Mouse (Mus musculus): Measurements from ENCODE around the gene Msx3. TPM values are rescaled to one million over a fixed set of nuclear protein-coding genes. Genes with fewer than 3 reads are reported as not detected.

Msx3 gene
- polyA plus RNA-seq, 1 experiment from 2014 or later, result not detected

DNA sequence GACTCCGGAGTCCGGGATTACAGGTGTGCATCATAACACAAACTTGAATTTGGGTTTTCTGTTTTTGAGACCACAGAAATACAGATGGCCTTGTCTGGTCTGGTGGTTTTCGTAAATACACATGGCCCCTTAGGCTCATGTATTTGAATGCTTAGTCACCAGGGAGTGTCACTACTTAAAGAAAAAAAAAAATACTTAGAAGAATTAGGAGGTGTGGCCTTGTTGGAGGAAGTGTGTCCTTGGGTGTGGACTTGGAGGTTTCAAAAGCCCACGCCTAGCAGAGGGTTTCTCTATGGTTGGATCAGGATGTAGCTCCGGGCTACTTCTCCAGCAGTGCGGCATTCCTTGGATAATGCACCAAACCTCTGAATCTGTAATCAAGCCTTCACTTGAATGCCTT is 28.8 kb upstream of the Msx3 start:
- no peak overlapping the region for H3K9ac ChIP-seq
- H3K9me3 ChIP-seq, result no peaks in the 10 kb centered on the region
- H3K4me3 ChIP-seq (replicated peaks), result no peak overlapping the region
- no peak overlapping the region for H3K27ac ChIP-seq
- ATAC-seq (ENCODE audit: insufficient read depth, low FRiP score, low read depth), result no peak
- no peak overlapping the region for H3K4me2 ChIP-seq
- peaks cover 32% of the 10 kb centered on the region for H3K27me3 ChIP-seq (replicated peaks)
- H3K36me3 ChIP-seq, result no peaks in the 10 kb centered on the region
- WGBS, result 66% methylated on average over 6 of the region's 6 CpGs
- H3K4me1 ChIP-seq, result 0 out of 2 replicates have a peak, but pooled peaks cover 15% of the 10 kb centered on the region

DNA sequence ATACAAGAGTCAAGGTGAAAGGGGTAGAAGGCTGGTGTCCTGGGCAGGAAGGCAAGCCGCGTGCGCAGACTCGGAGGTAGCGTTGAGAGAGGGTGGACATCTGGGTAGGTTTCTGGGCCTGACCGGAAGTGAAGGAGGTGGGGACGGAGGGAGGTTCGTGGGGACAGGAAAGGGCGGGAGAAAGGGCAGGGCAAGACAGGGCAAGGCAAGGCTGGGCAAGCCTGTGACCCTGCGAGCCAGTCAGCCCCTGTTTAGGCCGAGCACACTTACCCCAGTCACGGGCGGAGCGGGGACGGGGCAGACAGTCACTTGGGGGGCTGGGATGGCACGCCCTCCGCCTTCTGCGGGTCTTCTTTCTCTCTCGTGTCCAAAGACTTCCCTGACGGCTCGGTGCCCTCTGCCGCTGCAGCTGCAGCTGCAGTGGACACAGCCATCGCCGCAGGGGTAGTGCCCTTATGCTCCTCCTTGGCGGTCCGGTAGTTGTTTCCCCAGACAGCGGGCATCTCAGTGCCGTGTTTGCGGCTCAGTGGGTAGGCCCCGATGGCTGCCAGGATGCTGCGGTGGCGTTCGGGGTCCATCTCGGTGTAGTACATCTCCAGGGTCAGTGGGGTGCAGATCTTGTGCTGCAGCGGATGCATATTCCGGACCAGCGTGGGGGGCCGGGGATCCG is 21.3 kb upstream of the Msx3 start:
- Histone ChIP-seq H3K4me2 (peak overlapping the region; percentile 53), H3K4me3 (replicated peaks) (peak overlapping the region; percentile 26), H3K27ac (no peak overlapping the region), H3K36me3 (no peaks in the 10 kb centered on the region), H3K4me1 (no peaks in the 10 kb centered on the region), H3K9me3 (no peaks in the 10 kb centered on the region), H3K9ac (no peak overlapping the region), H3K27me3 (replicated peaks) (peaks cover 8% of the 10 kb centered on the region)
- no peak for ATAC-seq (ENCODE audit: insufficient read depth, low FRiP score, low read depth)
- WGBS, result 31% methylated on average over 39 of the region's 39 CpGs

DNA sequence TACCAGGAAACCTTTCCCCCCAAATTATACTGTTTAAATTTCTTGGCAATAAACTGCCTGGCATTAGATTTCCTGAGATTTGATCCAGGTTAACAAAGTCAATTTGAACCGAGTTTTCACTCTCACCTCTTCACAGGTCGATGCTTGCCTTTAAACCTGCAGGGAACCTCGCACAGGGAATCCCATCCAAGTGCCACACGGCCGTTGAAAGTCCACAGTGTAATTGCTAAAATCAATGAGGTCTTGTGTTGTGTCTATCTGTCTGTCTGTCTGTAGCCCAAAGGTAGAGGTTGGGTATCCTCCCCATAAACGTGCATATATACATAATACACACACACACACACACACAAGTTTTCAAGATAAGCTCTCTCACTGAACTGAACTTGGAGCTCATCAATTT is 18.5 kb upstream of the Msx3 start:
- no peak for ATAC-seq (ENCODE audit: insufficient read depth, low FRiP score, low read depth)
- 49% methylated on average over 6 of the region's 6 CpGs for WGBS
- H3K9ac ChIP-seq, result no peak overlapping the region
- no peaks in the 10 kb centered on the region for H3K36me3 ChIP-seq
- no peak overlapping the region for H3K4me2 ChIP-seq
- no peak overlapping the region for H3K27ac ChIP-seq
- H3K4me1 ChIP-seq, result no peaks in the 10 kb centered on the region
- peaks cover 26% of the 10 kb centered on the region for H3K27me3 ChIP-seq (replicated peaks)
- H3K9me3 ChIP-seq, result no peaks in the 10 kb centered on the region
- no peak overlapping the region for H3K4me3 ChIP-seq (replicated peaks)

DNA sequence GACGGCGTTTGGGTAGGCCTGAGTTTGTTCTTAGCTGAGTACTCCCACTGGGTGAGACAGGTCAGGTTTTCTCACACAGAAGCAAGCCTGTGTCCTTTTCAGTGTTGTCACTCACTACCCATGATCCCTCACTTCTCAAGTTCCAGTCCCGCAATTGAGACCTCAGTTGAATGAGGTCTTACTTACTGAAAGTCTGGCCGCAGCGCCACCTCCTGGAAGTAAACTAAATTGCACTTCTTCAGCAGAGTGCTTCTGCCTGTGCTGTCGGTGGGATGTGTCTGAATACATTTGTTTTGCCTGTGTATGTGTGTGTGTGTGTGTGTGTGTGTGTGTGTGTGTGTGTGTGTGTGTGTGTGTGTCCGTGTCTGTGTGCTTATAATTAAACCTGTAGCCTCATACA is 14.2 kb upstream of the Msx3 start:
- no peaks in the 10 kb centered on the region for H3K36me3 ChIP-seq
- peaks cover 12% of the 10 kb centered on the region for H3K4me1 ChIP-seq
- H3K27me3 ChIP-seq (replicated peaks), result peaks cover 63% of the 10 kb centered on the region
- no peak overlapping the region for H3K4me2 ChIP-seq
- no peak for ATAC-seq (ENCODE audit: insufficient read depth, low FRiP score, low read depth)
- 17% methylated on average over 7 of the region's 7 CpGs for WGBS
- no peak overlapping the region for H3K4me3 ChIP-seq (replicated peaks)
- H3K27ac ChIP-seq, result no peak overlapping the region
- H3K9ac ChIP-seq, result no peak overlapping the region
- H3K9me3 ChIP-seq, result no peaks in the 10 kb centered on the region

DNA sequence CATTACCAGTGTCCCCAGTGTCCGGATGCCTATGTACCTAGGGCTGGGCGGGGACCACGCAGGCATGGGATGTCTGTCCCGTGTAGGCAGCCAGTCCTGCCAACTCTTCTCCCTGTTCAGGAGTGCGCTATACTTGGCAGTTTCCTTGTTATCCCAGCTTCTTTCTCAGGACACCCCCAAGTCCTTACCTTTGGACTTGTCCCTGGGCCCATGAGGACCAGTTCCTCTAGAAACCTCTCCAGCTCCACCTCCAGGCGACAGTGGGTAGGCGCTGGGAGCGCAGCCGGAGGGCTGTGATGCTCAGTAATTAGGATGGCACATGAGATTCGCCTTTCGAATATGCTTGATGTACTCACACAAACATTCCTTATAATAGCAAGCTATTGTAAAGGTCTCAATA is 13.4 kb upstream of the Msx3 start:
- Histone ChIP-seq H3K9me3 (no peaks in the 10 kb centered on the region), H3K36me3 (no peaks in the 10 kb centered on the region), H3K9ac (no peak overlapping the region), H3K27me3 (replicated peaks) (peaks cover 70% of the 10 kb centered on the region), H3K4me1 (peaks cover 12% of the 10 kb centered on the region), H3K4me3 (replicated peaks) (no peak overlapping the region), H3K27ac (no peak overlapping the region), H3K4me2 (no peak overlapping the region)
- ATAC-seq (ENCODE audit: insufficient read depth, low FRiP score, low read depth), result peak; percentile 11; the same call in 1 of the 2 replicates
- 16% methylated on average over 11 of the region's 11 CpGs for WGBS

DNA sequence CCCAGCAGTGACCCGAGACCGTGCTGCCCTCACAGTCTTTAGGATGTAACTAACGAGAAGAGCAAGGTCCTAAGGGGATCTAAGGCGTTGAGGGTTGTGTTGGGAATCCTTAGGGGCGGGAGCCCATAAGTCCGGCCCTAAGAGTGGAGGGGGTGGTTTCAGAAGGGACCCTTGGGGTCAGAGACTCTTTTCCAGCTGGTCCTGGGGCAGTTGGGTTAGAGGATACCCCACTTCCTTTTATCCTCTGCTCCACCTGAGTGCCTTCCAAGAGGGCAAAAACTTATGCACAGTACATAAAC is 12.9 kb upstream of the Msx3 start:
- H3K27me3 ChIP-seq (replicated peaks), result peaks cover 76% of the 10 kb centered on the region
- 1% methylated on average over 6 of the region's 6 CpGs for WGBS
- no peaks in the 10 kb centered on the region for H3K36me3 ChIP-seq
- peak overlapping the region; percentile 41 for H3K4me3 ChIP-seq (replicated peaks)
- ATAC-seq (ENCODE audit: insufficient read depth, low FRiP score, low read depth), result no peak; the same call in 1 of the 2 replicates
- H3K9ac ChIP-seq, result no peak overlapping the region
- H3K9me3 ChIP-seq, result no peaks in the 10 kb centered on the region
- peaks cover 12% of the 10 kb centered on the region for H3K4me1 ChIP-seq
- no peak overlapping the region for H3K27ac ChIP-seq
- peak overlapping the region; percentile 83 for H3K4me2 ChIP-seq

DNA sequence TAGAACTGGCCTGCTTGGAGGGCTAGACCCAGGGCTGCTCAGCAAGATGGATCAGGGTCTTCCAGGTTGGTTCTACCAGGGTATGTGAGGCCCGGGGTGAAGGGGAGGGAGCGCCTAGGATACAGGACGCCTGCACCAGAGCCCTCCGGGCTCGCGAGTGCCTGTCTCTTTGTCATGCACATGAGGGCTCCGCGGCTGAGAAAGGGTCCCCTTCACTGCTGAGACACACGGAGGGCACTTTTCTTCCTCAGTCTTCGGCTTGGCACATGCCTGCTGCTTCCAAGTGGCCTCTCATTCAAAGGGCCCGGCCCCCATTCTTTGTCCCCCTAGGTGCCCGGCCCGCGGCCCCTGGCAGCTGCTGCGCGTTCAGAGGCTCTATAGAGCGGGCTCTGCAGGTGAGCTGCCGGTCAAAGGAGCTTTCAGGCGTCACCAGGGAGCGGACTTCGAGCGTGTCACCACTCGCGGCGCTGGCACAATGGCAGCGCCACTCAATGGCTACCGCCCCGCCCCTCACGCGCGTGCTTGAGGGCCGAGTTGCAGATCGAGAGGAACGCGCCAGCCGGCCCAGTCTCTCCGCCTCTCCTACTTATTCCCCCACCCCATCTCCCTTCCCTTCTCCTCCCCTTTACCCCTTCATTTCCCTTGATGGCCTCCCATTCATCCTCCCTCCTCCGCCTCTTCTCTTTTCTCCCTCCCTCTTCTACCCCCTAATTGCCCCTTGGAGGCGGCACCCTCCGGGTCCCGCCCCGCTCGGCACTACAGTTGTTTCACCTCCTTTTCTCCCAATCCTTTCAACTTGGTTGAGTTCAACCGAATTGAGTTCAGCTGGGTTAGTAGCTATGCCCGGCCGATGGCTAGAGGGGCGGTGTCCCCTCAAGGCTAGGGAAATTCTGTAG is 12.3 kb upstream of the Msx3 start:
- peaks cover 81% of the 10 kb centered on the region for H3K27me3 ChIP-seq (replicated peaks)
- no peaks in the 10 kb centered on the region for H3K9me3 ChIP-seq
- no peak; the same call in 1 of the 2 replicates for ATAC-seq (ENCODE audit: insufficient read depth, low FRiP score, low read depth)
- H3K4me2 ChIP-seq, result peak overlapping the region; percentile 83
- peak overlapping the region; percentile 41 for H3K4me3 ChIP-seq (replicated peaks)
- under 1% methylated on average over 46 of the region's 47 CpGs for WGBS
- no peak overlapping the region for H3K9ac ChIP-seq
- peaks cover 12% of the 10 kb centered on the region for H3K4me1 ChIP-seq
- 0 out of 2 replicates have a peak overlapping the region, but pooled peaks have one; percentile 40 for H3K27ac ChIP-seq
- H3K36me3 ChIP-seq, result no peaks in the 10 kb centered on the region

DNA sequence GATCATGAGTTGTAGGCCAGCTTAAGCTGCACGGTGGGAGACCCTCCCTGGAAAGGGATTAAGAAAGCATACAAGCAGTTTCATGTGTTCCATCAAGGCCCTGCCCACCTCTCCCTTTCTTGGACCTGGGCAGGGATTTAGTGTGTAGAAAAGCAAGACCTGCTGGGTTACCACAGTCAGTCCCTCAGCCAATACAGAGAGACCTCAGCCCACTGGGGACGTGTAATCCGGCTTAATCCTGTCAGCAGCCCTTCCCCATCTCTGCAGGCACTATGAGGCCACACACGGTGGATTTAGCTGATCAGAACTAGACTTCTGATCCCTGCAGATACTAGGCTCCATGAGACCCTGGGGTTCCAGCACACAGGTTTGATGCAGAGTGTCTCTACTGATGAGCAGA is 10.7 kb upstream of the Msx3 start:
- 47% methylated on average over 4 of the region's 4 CpGs for WGBS
- H3K27me3 ChIP-seq (replicated peaks), result peaks cover 84% of the 10 kb centered on the region

DNA sequence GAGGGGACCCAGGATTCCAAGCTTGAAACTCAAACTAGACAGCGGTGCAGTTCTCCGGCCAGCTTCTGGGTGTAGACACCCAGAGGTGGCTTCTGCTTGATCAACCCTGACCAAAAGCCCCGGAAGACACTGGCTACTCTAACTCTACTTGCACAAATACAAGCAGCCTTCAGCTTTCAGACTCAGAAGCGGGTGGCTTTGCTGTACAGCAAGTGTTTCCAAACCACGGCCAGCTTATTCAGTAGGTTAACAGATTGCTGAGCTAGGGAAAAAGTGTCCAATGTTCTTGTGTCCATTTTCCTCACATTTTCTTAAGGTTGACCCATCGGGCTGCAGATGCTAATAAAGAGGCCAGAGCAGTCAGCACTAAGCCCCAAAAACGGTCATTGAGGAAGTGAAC is 9.6 kb upstream of the Msx3 start:
- Histone ChIP-seq H3K27me3 (replicated peaks) (peaks cover 75% of the 10 kb centered on the region), H3K9me3 (no peaks in the 10 kb centered on the region), H3K27ac (no peak overlapping the region), H3K36me3 (no peaks in the 10 kb centered on the region), H3K4me2 (peak overlapping the region; percentile 80), H3K4me1 (peaks cover 12% of the 10 kb centered on the region), H3K4me3 (replicated peaks) (peak overlapping the region; percentile 41), H3K9ac (no peak overlapping the region)
- WGBS, result 34% methylated on average over 7 of the region's 7 CpGs
- ATAC-seq (ENCODE audit: insufficient read depth, low FRiP score, low read depth), result no peak

More for the DNA sequence above, 10.7 kb upstream of the Msx3 start:
- no peaks in the 10 kb centered on the region for H3K9me3 ChIP-seq
- peaks cover 12% of the 10 kb centered on the region for H3K4me1 ChIP-seq
- no peak overlapping the region for H3K27ac ChIP-seq
- ATAC-seq (ENCODE audit: insufficient read depth, low FRiP score, low read depth), result no peak
- H3K9ac ChIP-seq, result no peak overlapping the region
- no peak overlapping the region for H3K4me2 ChIP-seq
- H3K4me3 ChIP-seq (replicated peaks), result no peak overlapping the region
- H3K36me3 ChIP-seq, result no peaks in the 10 kb centered on the region

DNA sequence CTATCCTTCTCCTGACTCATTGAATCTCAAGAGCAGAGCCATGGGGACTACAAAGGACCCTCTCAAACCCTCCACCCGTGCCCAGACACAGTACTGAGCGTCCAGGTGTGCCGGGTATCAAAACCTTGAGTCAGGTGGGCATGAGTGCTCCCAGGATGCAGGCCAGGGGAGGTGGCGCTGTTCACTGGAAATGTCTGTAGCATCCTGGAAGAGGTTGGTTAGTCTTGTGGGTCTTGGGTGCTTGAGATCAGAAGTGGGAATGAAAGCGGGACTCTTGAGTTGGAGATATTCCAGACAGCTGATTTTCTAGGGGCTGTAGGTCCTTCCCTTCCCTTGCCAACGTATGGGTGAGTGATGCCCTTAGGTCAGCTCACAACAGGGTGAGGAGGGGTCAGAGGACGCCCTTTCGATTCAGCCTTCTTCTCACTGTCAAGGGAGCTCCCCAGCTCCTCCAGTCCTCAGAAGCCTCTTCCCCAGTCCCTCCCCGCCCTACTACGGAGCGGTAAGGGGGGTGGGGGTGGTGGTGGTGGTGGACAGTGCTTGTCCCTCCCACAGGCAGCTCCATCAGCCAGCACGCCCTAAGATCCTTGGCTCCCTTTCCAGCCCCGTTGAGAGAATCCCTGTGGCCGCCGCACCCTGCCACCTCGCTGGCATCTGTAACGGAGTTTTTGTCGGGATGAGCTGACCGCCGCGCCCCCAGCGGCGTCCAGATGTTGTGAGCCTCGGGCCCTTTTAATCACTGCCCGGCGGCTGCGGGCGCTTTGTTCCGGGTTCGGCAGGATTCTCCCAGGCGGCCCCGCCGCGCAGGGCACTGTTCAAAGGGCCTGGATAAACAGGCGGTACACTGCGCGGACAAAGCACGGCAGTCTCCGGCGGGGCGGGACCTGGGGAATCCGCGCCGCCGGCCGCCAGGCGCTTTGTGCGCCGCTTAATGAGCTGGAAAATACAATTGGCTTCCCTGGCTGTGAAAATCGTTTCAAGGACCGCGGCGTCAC is 8.8 kb upstream of the Msx3 start:
- peak overlapping the region; percentile 80 for H3K4me2 ChIP-seq
- peaks cover 12% of the 10 kb centered on the region for H3K4me1 ChIP-seq
- no peak overlapping the region for H3K9ac ChIP-seq
- peak; percentile 53; the same call in 1 of the 2 replicates for ATAC-seq (ENCODE audit: insufficient read depth, low FRiP score, low read depth)
- no peaks in the 10 kb centered on the region for H3K9me3 ChIP-seq
- no peak overlapping the region for H3K27ac ChIP-seq
- H3K4me3 ChIP-seq (replicated peaks), result peak overlapping the region; percentile 41
- peaks cover 78% of the 10 kb centered on the region for H3K27me3 ChIP-seq (replicated peaks)
- H3K36me3 ChIP-seq, result no peaks in the 10 kb centered on the region
- WGBS, result 4% methylated on average over 53 of the region's 53 CpGs

DNA sequence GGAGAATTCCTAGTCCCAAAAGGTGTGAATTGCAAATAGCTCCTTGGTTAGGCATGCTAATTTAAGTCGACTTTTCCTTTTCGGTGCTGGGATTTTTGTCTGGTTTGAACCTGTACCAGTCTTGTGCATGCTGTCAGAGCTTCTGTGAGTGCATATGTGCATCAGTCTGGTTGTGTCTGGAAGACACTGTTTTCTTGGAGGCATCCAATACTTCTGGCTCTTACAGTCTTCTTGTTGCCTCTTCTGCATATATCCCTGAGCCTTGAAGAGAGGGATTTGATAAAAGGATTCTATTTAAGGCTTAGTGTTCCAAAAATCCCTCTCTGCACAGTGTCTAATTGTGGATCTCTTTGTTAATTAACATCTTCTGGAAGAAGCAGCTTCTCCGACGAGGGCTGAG is 5.2 kb upstream of the Msx3 start:
- peaks cover 78% of the 10 kb centered on the region for H3K27me3 ChIP-seq (replicated peaks)
- H3K4me1 ChIP-seq, result peaks cover 9% of the 10 kb centered on the region
- H3K36me3 ChIP-seq, result no peaks in the 10 kb centered on the region
- H3K9ac ChIP-seq, result no peak overlapping the region
- H3K27ac ChIP-seq, result no peak overlapping the region
- no peak for ATAC-seq (ENCODE audit: insufficient read depth, low FRiP score, low read depth)
- no peaks in the 10 kb centered on the region for H3K9me3 ChIP-seq
- no peak overlapping the region for H3K4me2 ChIP-seq
- no peak overlapping the region for H3K4me3 ChIP-seq (replicated peaks)
- WGBS, result 69% methylated on average over 4 of the region's 4 CpGs

Data from stomach, embryonic 15.5 days (tissue).